Mouse (Mus musculus) embryonic facial prominence, embryonic 10.5 days (tissue): ENCODE data around the gene Mmp25. TPM values are rescaled to one million over a fixed set of nuclear protein-coding genes. Genes with fewer than 3 reads are reported as not detected.
"Not testable (repeated sequence)": the region's sequence is repeated elsewhere in the genome, so short reads cannot be mapped to it uniquely, and the experiment has no call there.

ENCODE experiments used
- DNase-seq: peaks from one replicate; pipeline ENCODE4 v3.0.0-alpha.2; 2017; ENCODE audit warnings: low spot score
- H3K27ac ChIP-seq: fragments of 300-500 bp; sonication (generic); replicated peaks from 2 replicates; pipeline ENCODE4 v1.5.1; 2016; ENCODE audit warnings: mild to moderate bottlenecking
- H3K27me3 ChIP-seq: fragments of 300-500 bp; sonication (generic); replicated peaks from 2 replicates; pipeline ENCODE4 v1.6.1; 2016; ENCODE audit warnings: low read depth, mild to moderate bottlenecking; ENCODE audit not compliant: poor library complexity, severe bottlenecking
- H3K36me3 ChIP-seq: fragments of 300-500 bp; sonication (generic); replicated peaks from 2 replicates; pipeline ENCODE4 v1.6.1; 2016; ENCODE audit warnings: mild to moderate bottlenecking, moderate library complexity
- H3K4me1 ChIP-seq: fragments of 300-500 bp; sonication (generic); 2 replicates; pipeline ENCODE4 v1.6.1; 2016
- H3K4me3 ChIP-seq: fragments of 300-500 bp; sonication (generic); 2 replicates; pipeline ENCODE4 v1.5.1; 2016; ENCODE audit warnings: mild to moderate bottlenecking, moderate library complexity
- H3K9me3 ChIP-seq: fragments of 300-500 bp; sonication (generic); 2 replicates; pipeline ENCODE4 v1.6.1; 2016; ENCODE audit warnings: mild to moderate bottlenecking
- WGBS: fragments of 180-500 bp; shearing (Covaris S2); methylation state at CpG from one replicate; pipeline ENCODE4 v1.1.7; 2016; 5-methylcytosine and 5-hydroxymethylcytosine counted together
- polyA plus RNA-seq: library from polyadenylated mRNA; unstranded; fragments of >200 nt; fragmentation: Nextera tagmentation; extraction: Ambion mirVana; gene quantifications from 2 replicates; pipeline ENCODE4 v1.2.1, GENCODE M21; 2016

Gene Mmp25
- polyA plus RNA-seq, 1 experiment from 2014 or later = 0.69 TPM

- no peak overlapping the region for H3K27ac ChIP-seq
- no peaks in the 10 kb centered on the region for H3K4me1 ChIP-seq
- no peaks in the 10 kb centered on the region for H3K9me3 ChIP-seq
- H3K36me3 ChIP-seq = no peaks in the 10 kb centered on the region
- peak; percentile 57 for DNase-seq
- H3K27me3 ChIP-seq = no peaks in the 10 kb centered on the region
- WGBS = 88% methylated on average over 28 of the region's 28 CpGs
- no peak overlapping the region for H3K4me3 ChIP-seq
Observed at GRCm38 (mm10) chr17:23610361-23610800, 34.7 kb downstream of the Mmp25 start.

- H3K27me3 ChIP-seq = no peaks in the 10 kb centered on the region
- no peaks in the 10 kb centered on the region for H3K4me1 ChIP-seq
- H3K9me3 ChIP-seq = no peaks in the 10 kb centered on the region
- no peak overlapping the region for H3K27ac ChIP-seq
- no peak for DNase-seq
- H3K4me3 ChIP-seq = no peak overlapping the region
- WGBS = 94% methylated on average over 24 of the region's 24 CpGs
- no peaks in the 10 kb centered on the region for H3K36me3 ChIP-seq
Observed at GRCm38 (mm10) chr17:23609612-23610011, 35.5 kb downstream of the Mmp25 start.

GRCm38 (mm10) chr17:23605220-23605619, 39.9 kb downstream of the Mmp25 start:
- no peak overlapping the region for H3K27ac ChIP-seq
- WGBS = 84% methylated on average over 8 of the region's 8 CpGs
- peaks cover 19% of the 10 kb centered on the region for H3K4me1 ChIP-seq
- no peak for DNase-seq
- no peak overlapping the region for H3K4me3 ChIP-seq
- no peaks in the 10 kb centered on the region for H3K27me3 ChIP-seq
- no peaks in the 10 kb centered on the region for H3K9me3 ChIP-seq
- H3K36me3 ChIP-seq = no peaks in the 10 kb centered on the region

GRCm38 (mm10) chr17:23604394-23604793, 40.7 kb downstream of the Mmp25 start:
- peaks cover 26% of the 10 kb centered on the region for H3K4me1 ChIP-seq
- WGBS = 80% methylated on average over 7 of the region's 7 CpGs

GRCm38 (mm10) chr17:23603542-23603941, 41.5 kb downstream of the Mmp25 start:
- H3K27me3 ChIP-seq = no peaks in the 10 kb centered on the region
- DNase-seq = peak; percentile 39
- H3K27ac ChIP-seq = no peak overlapping the region
- no peak overlapping the region for H3K4me3 ChIP-seq
- 58% methylated on average over 2 of the region's 2 CpGs for WGBS
- H3K9me3 ChIP-seq = no peaks in the 10 kb centered on the region
- peaks cover 33% of the 10 kb centered on the region for H3K4me1 ChIP-seq
- H3K36me3 ChIP-seq = no peaks in the 10 kb centered on the region

More at GRCm38 (mm10) chr17:23604394-23604793, 40.7 kb downstream of the Mmp25 start:
- no peaks in the 10 kb centered on the region for H3K9me3 ChIP-seq
- H3K27ac ChIP-seq = no peak overlapping the region
- no peaks in the 10 kb centered on the region for H3K36me3 ChIP-seq
- no peak overlapping the region for H3K4me3 ChIP-seq
- no peaks in the 10 kb centered on the region for H3K27me3 ChIP-seq
- no peak for DNase-seq

- WGBS = 25% methylated on average over 8 of the region's 8 CpGs
Observed at GRCm38 (mm10) chr17:23603077-23603476, 42.0 kb downstream of the Mmp25 start.

GRCm38 (mm10) chr17:23601836-23602585, 43.1 kb downstream of the Mmp25 start:
- H3K9me3 ChIP-seq = no peaks in the 10 kb centered on the region
- DNase-seq = peak; percentile 22
- no peaks in the 10 kb centered on the region for H3K27me3 ChIP-seq
- H3K36me3 ChIP-seq = no peaks in the 10 kb centered on the region
- H3K4me3 ChIP-seq = no peak overlapping the region
- WGBS = 36% methylated on average over 10 of the region's 10 CpGs
- H3K4me1 ChIP-seq = peaks cover 39% of the 10 kb centered on the region
- no peak overlapping the region for H3K27ac ChIP-seq

More at GRCm38 (mm10) chr17:23603077-23603476, 42.0 kb downstream of the Mmp25 start:
- Histone ChIP-seq H3K4me1 (peaks cover 37% of the 10 kb centered on the region), H3K27ac (no peak overlapping the region), H3K4me3 (no peak overlapping the region), H3K36me3 (no peaks in the 10 kb centered on the region), H3K27me3 (no peaks in the 10 kb centered on the region), H3K9me3 (no peaks in the 10 kb centered on the region)
- no peak for DNase-seq

GRCm38 (mm10) chr17:23600641-23601622, 44.1 kb downstream of the Mmp25 start, which contains the start of gene Zscan10:
Gene Zscan10 (plus strand): TSS chr17:23600856.
- Histone ChIP-seq H3K27me3 (no peaks in the 10 kb centered on the region), H3K27ac (peak within 1 kb of the TSS; percentile 90; the same call in 1 of the 2 replicates), H3K9me3 (no peaks in the 10 kb centered on the region), H3K4me1 (peaks cover 39% of the 10 kb centered on the region), H3K36me3 (no peaks in the 10 kb centered on the region), H3K4me3 (peak within 1 kb of the TSS; percentile 58)
- 25% methylated on average over 15 of the region's 15 CpGs for WGBS
- DNase-seq = no peak

- WGBS = 38% methylated on average over 7 of the region's 7 CpGs
- DNase-seq = no peak
- Histone ChIP-seq H3K27me3 (no peaks in the 10 kb centered on the region), H3K36me3 (no peaks in the 10 kb centered on the region), H3K4me1 (peaks cover 39% of the 10 kb centered on the region), H3K27ac (peak overlapping the region; percentile 90), H3K4me3 (peak overlapping the region; percentile 58), H3K9me3 (no peaks in the 10 kb centered on the region)
Observed at GRCm38 (mm10) chr17:23599605-23600063, 45.4 kb downstream of the Mmp25 start.

- H3K27ac ChIP-seq = peak within 1 kb of the TSS; percentile 90
- WGBS = 9% methylated on average over 31 of the region's 31 CpGs
- peak within 1 kb of the TSS; percentile 58 for H3K4me3 ChIP-seq
- no peaks in the 10 kb centered on the region for H3K36me3 ChIP-seq
- peak; percentile 93 for DNase-seq
- peaks cover 39% of the 10 kb centered on the region for H3K4me1 ChIP-seq
- H3K9me3 ChIP-seq = no peaks in the 10 kb centered on the region
- no peaks in the 10 kb centered on the region for H3K27me3 ChIP-seq
Observed at GRCm38 (mm10) chr17:23598582-23599552, 46.2 kb downstream of the Mmp25 start, which contains the start of gene Zfp13. Gene Zfp13 (minus strand): TSS chr17:23599487.

- DNase-seq, H3K36me3 ChIP-seq, H3K9me3 ChIP-seq, H3K27me3 ChIP-seq, H3K4me3 ChIP-seq, H3K27ac ChIP-seq: not testable (repeated sequence)
- peaks cover 30% of the 10 kb centered on the region for H3K4me1 ChIP-seq
- 77% methylated on average over 4 of the region's 4 CpGs for WGBS
Observed at GRCm38 (mm10) chr17:23595139-23595538, 49.9 kb downstream of the Mmp25 start.
